Mouse (Mus musculus) adipocyte (in vitro differentiated cells): Measurements from ENCODE around the gene Glyr1.
A peak's percentile ranks its signal among the peaks of the same experiment; 100 is the strongest.

Experiments used
- DNase-seq: peaks from one replicate; pipeline ENCODE4 v3.0.0-alpha.2; 2016; ENCODE audit warnings: low spot score

Gene Glyr1

GRCm38 (mm10) chr16:5049774-5050234, at the start of gene Glyr1, which contains the start of gene Ubn1:
TSS of gene Glyr1 (minus strand) at chr16:5049863.
TSS of gene Ubn1 (plus strand) at chr16:5050057.
- DNase-seq, result peak; percentile 99

- no peak for DNase-seq
These were observed 46.8 kb upstream of the Glyr1 start for GRCm38 (mm10) chr16:5096504-5096903.

- DNase-seq, result no peak
These were observed 43.6 kb upstream of the Glyr1 start for GRCm38 (mm10) chr16:5093285-5093684.

GRCm38 (mm10) chr16:5089021-5089420, 39.4 kb upstream of the Glyr1 start:
- no peak for DNase-seq

- DNase-seq, result no peak
These were observed 36.5 kb upstream of the Glyr1 start for GRCm38 (mm10) chr16:5086179-5086578.

- DNase-seq, result no peak
These were observed 35.5 kb upstream of the Glyr1 start for GRCm38 (mm10) chr16:5085196-5085595.

GRCm38 (mm10) chr16:5074341-5074740, 24.7 kb upstream of the Glyr1 start:
- no peak for DNase-seq

- DNase-seq, result no peak
These were observed 22.3 kb upstream of the Glyr1 start for GRCm38 (mm10) chr16:5071974-5072373.

- no peak for DNase-seq
These were observed 20.7 kb upstream of the Glyr1 start for GRCm38 (mm10) chr16:5070321-5070720.

GRCm38 (mm10) chr16:5063472-5063871, 13.8 kb upstream of the Glyr1 start:
- no peak for DNase-seq

GRCm38 (mm10) chr16:5058114-5058513, 8.5 kb upstream of the Glyr1 start:
- DNase-seq, result no peak

- peak; percentile 76 for DNase-seq
These were observed 818 bp upstream of the Glyr1 start for GRCm38 (mm10) chr16:5050251-5051110.

GRCm38 (mm10) chr16:5049182-5049773, 385 bp downstream of the Glyr1 start:
- peak; percentile 51 for DNase-seq

GRCm38 (mm10) chr16:5045322-5045721, 4.3 kb downstream of the Glyr1 start:
- DNase-seq, result no peak

GRCm38 (mm10) chr16:5036649-5037234, 12.9 kb downstream of the Glyr1 start:
- DNase-seq, result no peak

GRCm38 (mm10) chr16:5035591-5035990, 14.1 kb downstream of the Glyr1 start:
- DNase-seq, result no peak

- no peak for DNase-seq
These were observed 19.8 kb downstream of the Glyr1 start for GRCm38 (mm10) chr16:5029847-5030246.

GRCm38 (mm10) chr16:5024021-5024420, 25.6 kb downstream of the Glyr1 start:
- DNase-seq, result no peak

GRCm38 (mm10) chr16:5014578-5014977, 35.1 kb downstream of the Glyr1 start:
- no peak for DNase-seq

GRCm38 (mm10) chr16:5013054-5013838, 36.4 kb downstream of the Glyr1 start, which contains the start of gene Rogdi:
TSS of gene Rogdi (minus strand) at chr16:5013553.
- peak; percentile 100 for DNase-seq

GRCm38 (mm10) chr16:5012036-5013005, 37.3 kb downstream of the Glyr1 start:
- no peak for DNase-seq
